Mouse (Mus musculus) brain, embryonic 14.5 days (tissue): ENCODE results near the gene Med15. TPM values are rescaled to one million over a fixed set of nuclear protein-coding genes. Genes with fewer than 3 reads are reported as not detected.
A peak's percentile ranks its signal among the peaks of the same experiment; 100 is the strongest.
"Not testable (repeated sequence)": the region's sequence is repeated elsewhere in the genome, so short reads cannot be mapped to it uniquely, and the experiment has no call there.

Experiments
- DNase-seq: peaks from one replicate; pipeline ENCODE4 v3.0.0-alpha.2; 2011; ENCODE audit warnings: low read depth
- CTCF ChIP-seq: fragments of 200-500 bp; IDR thresholded peaks from 2 replicates; pipeline ENCODE4 v1.5.1; 2012; ENCODE audit warnings: inconsistent platforms, mild to moderate bottlenecking, moderate library complexity, borderline replicate concordance; ENCODE audit not compliant: insufficient read depth, insufficient read length; ENCODE audit errors: extremely low read depth
- POLR2A ChIP-seq: fragments of 200-500 bp; IDR thresholded peaks from 2 replicates; pipeline ENCODE4 v1.6.1; 2012; ENCODE audit warnings: mild to moderate bottlenecking, inconsistent platforms, borderline replicate concordance; ENCODE audit not compliant: poor library complexity, insufficient read depth, insufficient read length, severe bottlenecking; ENCODE audit errors: extremely low read depth
- polyA plus RNA-seq: library from polyadenylated mRNA; depleted of rRNA; stranded (reverse); fragments of >200 nt; gene quantifications from 2 replicates; pipeline ENCODE4 v1.2.3, GENCODE M21; 2012

Gene Med15
- polyA plus RNA-seq, 1 experiment: 87.3 TPM

GRCm38 (mm10) chr16:17753686-17754085, 21.0 kb upstream of the Med15 start:
- DNase-seq: no peak
- TF ChIP-seq CTCF (no peak), POLR2A (no peak)

- TF ChIP-seq POLR2A (no peak), CTCF (no peak)
Observed at GRCm38 (mm10) chr16:17753001-17753400, 20.3 kb upstream of the Med15 start.

GRCm38 (mm10) chr16:17745067-17745466, 12.4 kb upstream of the Med15 start:
- no peak for TF ChIP-seq POLR2A
- no peak for TF ChIP-seq CTCF
- DNase-seq: no peak

More at GRCm38 (mm10) chr16:17753001-17753400, 20.3 kb upstream of the Med15 start:
- DNase-seq: peak; percentile 5

GRCm38 (mm10) chr16:17744536-17744935, 11.8 kb upstream of the Med15 start:
- peak; percentile 69 for DNase-seq
- TF ChIP-seq POLR2A (no peak), CTCF (peak; percentile 80)

- no peak for DNase-seq
- TF ChIP-seq CTCF: no peak
- TF ChIP-seq POLR2A: no peak
Observed at GRCm38 (mm10) chr16:17743279-17743678, 10.6 kb upstream of the Med15 start.

- DNase-seq: no peak
- no peak for TF ChIP-seq CTCF
- TF ChIP-seq POLR2A: no peak
Observed at GRCm38 (mm10) chr16:17742810-17743209, 10.1 kb upstream of the Med15 start.

- TF ChIP-seq POLR2A (no peak), CTCF (no peak)
- DNase-seq: no peak
Observed at GRCm38 (mm10) chr16:17740080-17740479, 7.4 kb upstream of the Med15 start.

GRCm38 (mm10) chr16:17736156-17736555, 3.5 kb upstream of the Med15 start:
- no peak for DNase-seq
- no peak for TF ChIP-seq CTCF

GRCm38 (mm10) chr16:17734872-17735271, 2.2 kb upstream of the Med15 start:
- DNase-seq: not testable (repeated sequence)

- no peak for DNase-seq
- TF ChIP-seq POLR2A (no peak), CTCF (no peak)
Observed at GRCm38 (mm10) chr16:17733646-17734045, 955 bp upstream of the Med15 start.

GRCm38 (mm10) chr16:17732431-17732830, 260 bp downstream of the Med15 start:
- no peak for DNase-seq
- TF ChIP-seq CTCF: no peak
- TF ChIP-seq POLR2A: no peak

- no peak for DNase-seq
- TF ChIP-seq POLR2A (no peak), CTCF (no peak)
Observed at GRCm38 (mm10) chr16:17732021-17732420, 670 bp downstream of the Med15 start.

GRCm38 (mm10) chr16:17729974-17730373, 2.7 kb downstream of the Med15 start:
- DNase-seq: no peak
- TF ChIP-seq POLR2A (no peak), CTCF (no peak)
